Mouse (Mus musculus) B cell, adult (primary cell): ENCODE data around the gene Olfr714. TPM values are rescaled to one million over a fixed set of nuclear protein-coding genes. Genes with fewer than 3 reads are reported as not detected.

Experiments used
- total RNA-seq: library from RNA; stranded (reverse); gene quantifications from 4 replicates; pipeline ENCODE4 v1.2.4, GENCODE M21; 2023; ENCODE audit not compliant: inconsistent age

Olfr714 gene
- total RNA-seq = not detected in 4 replicates

GRCm38 (mm10) chr7:107070681-107071080 is at the start of gene Olfr714:
Gene Olfr714 (plus strand): TSS chr7:107070981.

GRCm38 (mm10) chr7:107030874-107031273 is 39.9 kb upstream of the Olfr714 start, which contains the start of gene Olfr713:
Gene Olfr713 (plus strand): TSS chr7:107031174.

GRCm38 (mm10) chr7:107092920-107093319 is 22.1 kb downstream of the Olfr714 start, which contains the start of gene Olfr17:
Gene Olfr17 (plus strand): TSS chr7:107093220.

GRCm38 (mm10) chr7:107110269-107110668 is 39.5 kb downstream of the Olfr714 start, which contains the start of gene Olfr715b:
Gene Olfr715b (minus strand): TSS chr7:107110369.

Other genes with a start within 250 kb of the Olfr714 start
- not detected in 4 replicates for gene Olfr702, start 237.1 kb upstream of the Olfr714 start, total RNA-seq
- not detected in 4 replicates for gene Olfr703, start 227.6 kb upstream of the Olfr714 start, total RNA-seq
- not detected in 4 replicates for gene Olfr704, start 207.8 kb upstream of the Olfr714 start, total RNA-seq
- not detected in 4 replicates for gene Olfr705, start 194.1 kb upstream of the Olfr714 start, total RNA-seq
- not detected in 4 replicates for gene Olfr706, start 182.8 kb upstream of the Olfr714 start, total RNA-seq
- gene Olfr707, start 169.7 kb upstream of the Olfr714 start, total RNA-seq = not detected in 4 replicates
- gene Olfr1532-ps1, start 163.0 kb upstream of the Olfr714 start, total RNA-seq = not detected in 4 replicates
- gene Olfr709-ps1, start 138.8 kb upstream of the Olfr714 start, total RNA-seq = 0.12 TPM in 1 of 4 replicates, not detected in the others
- not detected in 4 replicates for gene Olfr710, start 122.7 kb upstream of the Olfr714 start, total RNA-seq
- gene Olfr6, start 107.0 kb upstream of the Olfr714 start, total RNA-seq = not detected in 4 replicates
- not detected in 4 replicates for gene Olfr711, start 95.5 kb upstream of the Olfr714 start, total RNA-seq
- not detected in 4 replicates for gene Olfr2, start 64.9 kb upstream of the Olfr714 start, total RNA-seq
- not detected in 4 replicates for gene Olfr713, start 39.8 kb upstream of the Olfr714 start, total RNA-seq
- not detected in 4 replicates for gene Olfr17, start 22.2 kb downstream of the Olfr714 start, total RNA-seq
- not detected in 4 replicates for gene Olfr715b, start 39.4 kb downstream of the Olfr714 start, total RNA-seq
- not detected in 4 replicates for gene Olfr715, start 60.1 kb downstream of the Olfr714 start, total RNA-seq
- gene Olfr716, start 67.3 kb downstream of the Olfr714 start, total RNA-seq = not detected in 4 replicates
- not detected in 4 replicates for gene Nlrp14, start 96.0 kb downstream of the Olfr714 start, total RNA-seq
- gene Rbmxl2, start 138.5 kb downstream of the Olfr714 start, total RNA-seq = not detected in 4 replicates